Mouse (Mus musculus) G1E-ER4 (cell line): ENCODE results near the gene Rbm48. TPM values are rescaled to one million over a fixed set of nuclear protein-coding genes. Genes with fewer than 3 reads are reported as not detected.

Experiments
- GATA1 ChIP-seq: IDR thresholded peaks from one replicate; pipeline ENCODE4 v1.8.0; 2012; ENCODE audit warnings: low read length, inconsistent platforms
- polyA plus RNA-seq: library from polyadenylated mRNA; stranded (reverse); fragments of >175 nt; gene quantifications from 2 replicates; pipeline ENCODE4 v1.2.3, GENCODE M21; 2012

The Rbm48 gene
- polyA plus RNA-seq, 1 experiment = 5.2 TPM

DNA sequence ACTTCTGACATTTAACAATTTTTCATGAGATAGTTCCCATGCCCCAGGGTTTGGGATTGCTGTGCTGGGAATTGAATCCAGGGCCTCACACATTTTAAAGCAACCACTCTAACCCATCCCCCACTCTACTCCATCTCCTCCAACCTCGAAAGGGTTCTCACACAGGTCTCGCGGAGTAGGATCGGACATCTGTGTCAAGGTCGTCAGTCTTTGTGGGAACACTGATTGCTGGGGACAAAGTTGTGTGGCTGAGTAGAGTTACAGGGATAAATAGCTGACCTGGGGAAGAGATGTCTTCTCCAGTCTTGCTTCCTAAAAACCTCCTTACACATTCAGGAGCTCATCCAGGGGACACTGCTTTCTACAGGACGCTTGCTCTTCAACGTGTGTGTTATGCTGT lies 17.3 kb downstream of the Rbm48 start:
- no peak for TF ChIP-seq GATA1

DNA sequence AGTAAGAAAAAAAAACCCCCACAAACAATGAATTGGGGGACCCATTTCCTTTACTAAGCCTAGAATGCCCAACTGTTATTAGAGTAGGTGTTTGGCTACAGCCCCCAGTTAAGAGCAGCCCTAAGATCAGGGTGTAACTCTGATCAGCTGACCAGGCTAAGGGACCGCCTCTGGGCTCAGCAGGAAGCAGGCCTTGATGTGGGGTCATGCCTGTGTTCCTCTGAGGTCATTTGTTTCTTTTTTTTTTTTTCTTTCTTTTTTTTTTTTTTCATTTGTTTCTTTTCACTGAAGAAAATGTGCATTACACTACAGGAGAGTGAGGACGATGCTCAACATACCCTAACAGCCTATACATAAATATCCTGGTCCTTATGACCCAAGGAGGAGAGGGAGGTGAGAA lies 18.4 kb downstream of the Rbm48 start:
- no peak for TF ChIP-seq GATA1

DNA sequence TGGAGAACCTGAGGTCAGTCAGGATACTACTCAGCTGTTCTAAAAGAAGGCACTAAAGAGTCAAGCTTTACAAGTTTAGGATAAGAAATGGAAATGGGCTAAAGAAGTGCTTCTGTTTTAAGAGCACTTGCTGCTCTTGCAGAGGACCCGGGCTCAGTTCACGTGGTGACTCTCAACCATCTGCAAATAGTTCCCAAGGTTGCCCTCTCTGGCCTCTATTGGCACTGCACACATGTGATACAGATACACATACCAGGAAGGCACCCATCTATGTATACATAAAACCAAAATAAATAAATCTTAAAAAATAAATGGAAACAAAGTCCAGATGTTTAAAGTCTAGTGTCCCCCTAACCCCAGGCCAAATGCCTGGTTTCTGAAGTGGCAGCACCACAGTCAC lies 21.6 kb downstream of the Rbm48 start:
- TF ChIP-seq GATA1 = no peak

DNA sequence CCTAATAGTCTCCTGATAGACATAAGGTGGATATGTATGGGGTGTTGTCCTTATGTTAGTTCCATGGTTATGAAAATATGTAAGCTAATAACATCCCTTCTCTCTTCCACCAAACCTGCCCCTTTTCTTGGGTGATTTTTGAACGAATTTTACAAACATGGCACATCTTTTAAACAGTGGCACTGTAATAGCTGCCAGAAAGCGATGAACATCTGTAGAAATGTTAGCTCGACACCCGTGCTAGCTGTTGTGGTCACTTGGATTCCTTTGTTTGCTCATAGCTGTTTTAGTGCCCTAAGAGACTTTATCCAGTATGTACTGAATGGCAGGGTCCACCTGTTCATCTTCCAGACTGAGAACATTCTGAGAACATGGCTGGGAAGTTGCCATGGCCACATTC lies 25.1 kb downstream of the Rbm48 start, which contains the start of gene 1700109H08Rik:
Gene 1700109H08Rik, plus strand, starts transcription at position 301 of the 400 bp plus-strand sequence.
- TF ChIP-seq GATA1 = no peak

DNA sequence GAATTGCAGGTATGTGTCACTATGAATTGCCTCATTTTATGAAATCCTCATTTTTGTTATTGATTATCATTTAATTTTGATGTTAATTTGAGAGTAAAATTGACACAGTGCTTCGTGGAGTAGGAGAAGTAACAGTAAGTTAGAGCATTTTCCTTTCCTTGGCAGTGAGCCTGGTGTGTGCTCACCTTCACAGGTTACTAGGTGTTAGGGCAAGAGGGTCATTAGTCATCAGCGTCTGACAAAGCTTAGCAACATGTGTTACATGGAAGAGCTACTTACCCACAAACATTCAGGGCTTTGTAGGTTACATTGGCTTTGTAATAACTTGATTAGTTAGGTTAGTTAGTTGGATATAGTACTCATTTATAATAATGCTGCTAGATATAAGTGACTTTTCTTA lies 42.2 kb downstream of the Rbm48 start:
- TF ChIP-seq GATA1 = no peak

DNA sequence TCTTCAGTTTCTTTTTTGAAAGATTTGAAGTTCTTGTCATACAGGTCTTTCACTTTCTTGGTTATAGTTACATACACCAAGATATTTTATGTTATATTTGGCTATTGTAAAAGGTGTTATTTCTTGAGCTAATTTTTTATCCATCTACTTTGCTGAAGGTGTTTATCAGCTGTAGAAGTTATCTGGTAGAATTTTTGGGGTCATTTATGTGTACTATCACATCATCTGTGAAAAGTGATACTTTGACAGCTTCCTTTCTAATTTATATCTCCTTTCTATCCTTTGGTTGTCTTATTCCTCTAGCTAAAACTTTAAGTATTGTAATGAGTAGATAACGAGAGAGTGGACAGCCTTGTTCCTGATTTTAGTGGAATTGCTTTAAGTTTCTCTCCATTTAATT lies 44.9 kb downstream of the Rbm48 start:
- no peak for TF ChIP-seq GATA1

DNA sequence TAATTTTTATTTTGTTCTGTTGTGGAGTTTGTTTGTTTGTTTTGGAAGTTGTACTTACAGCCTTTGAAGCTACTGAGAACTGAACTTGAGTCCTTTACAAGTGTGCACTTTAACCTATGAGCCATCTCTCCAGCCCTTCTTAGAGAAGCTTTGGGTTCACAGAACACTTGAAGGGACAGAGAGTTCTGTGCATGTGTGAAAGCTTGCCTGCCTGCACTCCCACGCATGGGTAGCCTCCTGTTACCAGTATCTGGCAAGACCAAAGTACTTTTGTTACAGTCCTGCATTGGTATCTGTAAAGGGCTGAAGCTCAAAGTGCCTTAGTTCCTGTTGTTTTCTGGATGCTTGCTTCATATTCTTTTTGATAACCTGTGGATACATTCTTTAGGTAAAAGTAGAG lies 50.2 kb downstream of the Rbm48 start:
- no peak for TF ChIP-seq GATA1

DNA sequence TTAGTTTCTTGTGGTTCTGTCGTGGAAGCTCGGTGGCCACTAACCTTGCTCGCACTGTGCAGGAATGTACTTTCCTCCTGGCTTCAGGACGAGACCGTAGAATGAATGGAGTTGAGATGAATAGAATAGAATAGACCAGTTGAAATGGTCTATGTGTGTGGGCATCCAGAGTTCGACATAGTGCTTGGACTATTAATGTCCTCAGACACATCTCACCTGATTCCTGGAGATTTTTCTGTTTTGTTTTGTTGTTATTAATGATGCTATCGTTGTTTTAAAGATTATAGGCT lies 52.0 kb downstream of the Rbm48 start:
- no peak for TF ChIP-seq GATA1

DNA sequence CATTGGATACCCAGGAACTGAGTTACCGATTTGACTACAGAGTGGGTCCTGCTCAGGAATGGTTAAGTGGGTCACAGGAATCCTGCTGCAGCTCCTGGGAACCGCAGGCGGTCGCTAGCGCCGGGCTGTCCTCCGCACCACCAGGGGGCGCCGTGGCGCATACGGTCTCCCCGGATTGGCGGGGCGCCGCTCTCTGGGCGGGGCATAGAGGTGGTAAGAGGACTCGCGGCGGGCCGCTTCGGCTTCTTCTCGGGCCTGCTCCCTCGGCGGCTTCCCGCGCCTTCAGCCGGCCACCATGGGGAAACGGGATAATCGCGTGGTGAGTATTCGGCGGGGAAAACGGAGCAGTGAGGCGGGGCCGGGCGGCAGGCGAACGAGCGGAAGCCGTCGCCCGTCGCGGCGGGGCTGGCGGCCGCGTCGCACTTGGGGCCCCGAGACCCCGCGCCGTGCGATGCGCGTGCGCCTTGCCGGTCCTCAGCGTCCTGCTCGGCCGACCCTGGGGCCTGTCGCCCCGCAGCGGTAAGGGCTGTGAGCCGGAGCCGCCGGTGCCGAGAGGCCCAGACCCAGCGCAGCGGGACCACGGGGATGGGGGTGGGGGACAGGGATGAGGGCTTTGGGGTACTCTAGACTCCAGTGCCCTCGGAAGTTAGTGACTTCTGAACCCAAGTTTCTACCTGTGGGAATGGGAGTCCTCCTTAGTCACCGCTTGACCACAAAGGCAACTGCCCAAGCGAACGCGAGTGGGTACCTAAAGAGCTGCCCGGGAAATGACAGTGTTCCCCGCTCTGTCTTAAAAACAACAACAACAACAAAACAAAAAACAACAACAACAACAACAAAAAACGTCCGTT lies 52.5 kb downstream of the Rbm48 start, which contains the start of gene Fam133b:
Gene Fam133b, plus strand, starts transcription at position 205 of the 851 bp plus-strand sequence.
- TF ChIP-seq GATA1 = no peak

DNA sequence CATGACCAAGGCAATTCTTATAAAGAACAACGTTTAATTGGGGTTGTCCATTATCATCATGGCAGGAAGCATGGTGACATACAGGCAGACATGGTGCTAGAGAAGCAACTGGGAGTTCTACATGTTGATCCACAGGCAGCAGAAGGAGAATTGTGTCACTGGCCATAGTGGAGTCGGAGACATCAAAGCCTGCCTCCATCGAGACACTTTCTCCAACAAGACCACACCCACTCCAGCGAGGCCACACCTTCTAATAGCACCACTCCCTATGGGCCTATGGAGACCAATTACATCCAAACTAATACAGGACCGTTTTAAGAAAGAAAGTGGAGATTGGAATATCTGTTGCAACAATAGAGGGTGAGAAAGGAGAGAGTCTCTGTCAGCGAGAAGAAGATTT lies 54.5 kb downstream of the Rbm48 start:
- TF ChIP-seq GATA1 = no peak

DNA sequence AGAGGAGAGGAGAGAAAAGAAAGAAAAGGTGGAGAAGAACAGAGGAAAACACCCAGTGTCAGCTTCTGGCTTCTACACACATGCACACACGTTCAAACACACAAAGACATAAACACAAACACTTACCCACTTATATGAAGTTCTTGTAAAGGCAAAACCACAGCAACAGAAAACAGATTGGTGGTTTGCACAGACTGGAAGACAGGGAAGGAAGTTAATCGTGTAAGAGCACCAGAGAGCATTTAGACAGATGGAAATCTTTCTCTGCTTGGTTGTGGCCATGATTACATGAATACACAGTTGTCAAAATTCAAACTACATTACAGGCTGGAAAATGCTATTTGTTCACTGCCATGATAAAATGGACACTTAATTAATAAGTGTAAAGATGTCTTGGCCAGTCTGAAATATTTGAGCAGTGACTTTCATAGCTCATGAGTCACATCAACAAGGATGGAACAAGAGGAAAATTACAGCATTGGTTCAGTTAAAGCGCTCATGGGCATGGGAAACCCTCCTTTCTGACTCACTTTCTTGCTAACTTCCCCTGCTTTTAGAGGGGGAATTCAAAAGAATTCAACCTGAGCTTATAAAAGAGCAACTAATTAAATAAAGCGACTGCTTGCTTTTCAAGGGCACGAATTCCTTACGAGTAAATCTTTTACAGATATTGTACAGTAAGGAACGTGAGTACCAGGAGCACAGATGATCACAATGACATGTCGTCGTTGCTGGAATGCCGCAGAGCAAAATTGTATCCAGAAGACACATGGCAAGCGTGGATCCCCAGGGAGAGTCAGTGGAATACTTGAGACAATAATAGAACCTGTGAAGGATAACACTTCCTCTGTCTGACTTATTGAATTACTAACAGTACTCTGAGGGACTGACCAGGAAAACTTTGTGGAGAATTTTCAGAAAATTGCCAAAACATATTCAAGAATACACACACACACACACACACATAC lies 57.6 kb downstream of the Rbm48 start:
- TF ChIP-seq GATA1 = no peak

DNA sequence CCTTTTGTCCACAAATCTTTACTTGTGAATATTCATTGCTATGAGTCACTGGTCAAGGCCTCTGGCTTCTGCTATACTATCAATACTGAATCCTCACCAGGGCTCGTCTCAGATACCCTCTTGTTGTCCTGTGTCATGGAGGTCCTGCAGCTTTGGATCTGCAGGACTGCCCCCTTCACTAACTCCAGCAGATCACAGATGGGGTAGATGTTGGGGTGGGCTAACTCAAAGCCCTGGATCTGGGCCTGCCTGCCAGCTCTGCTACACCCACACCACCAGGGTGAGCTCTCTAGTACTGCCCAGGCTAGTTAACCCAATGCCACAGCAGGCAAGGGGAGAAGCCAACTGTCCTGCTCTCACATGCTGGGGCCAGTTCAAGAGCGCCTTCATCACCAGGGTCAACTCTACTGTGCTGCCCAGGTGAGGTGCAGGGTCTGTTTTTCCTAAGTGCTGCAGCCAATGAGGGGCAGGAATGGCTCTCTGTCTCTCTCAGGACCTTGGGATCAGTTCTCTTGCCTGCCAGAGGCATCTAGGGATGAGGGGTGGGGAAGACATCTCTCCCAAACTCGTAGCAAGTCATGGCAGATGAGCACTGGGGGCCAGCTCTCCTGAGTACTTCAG lies 59.7 kb downstream of the Rbm48 start:
- TF ChIP-seq GATA1 = no peak

Other genes with a start within 250 kb of the Rbm48 start
- gene Fam133b, start 52.8 kb downstream of the Rbm48 start, polyA plus RNA-seq = 14.6 and 17.4 TPM in 2 replicates
- gene 1700109H08Rik, start 25.0 kb downstream of the Rbm48 start, polyA plus RNA-seq = 0.26 and 0.38 TPM in 2 replicates
- 3.3 and 4.3 TPM in 2 replicates for gene Pex1, start 519 bp downstream of the Rbm48 start, polyA plus RNA-seq
- not detected in 2 replicates for gene Tmbim7, start 54.6 kb upstream of the Rbm48 start, polyA plus RNA-seq
- gene Gatad1, start 60.6 kb upstream of the Rbm48 start, polyA plus RNA-seq = 63.4 and 81.5 TPM in 2 replicates
- 14.1 and 15.3 TPM in 2 replicates for gene Ankib1, start 206.3 kb upstream of the Rbm48 start, polyA plus RNA-seq
- 6.6 and 8.4 TPM in 2 replicates for gene Krit1, start 206.6 kb upstream of the Rbm48 start, polyA plus RNA-seq
- not detected in 2 replicates for gene Lrrd1, start 248.6 kb upstream of the Rbm48 start, polyA plus RNA-seq